Mouse (Mus musculus) E14TG2a.4 (cell line): ENCODE data around the gene Cacna1f.
A peak's percentile ranks its signal among the peaks of the same experiment; 100 is the strongest.

Experiments
- H3K27me3 ChIP-seq: 2 replicates; pipeline ENCODE4 v1.6.1; 2014; ENCODE audit warnings: low read length, control low read depth; ENCODE audit not compliant: insufficient read depth
- H3K36me3 ChIP-seq: 2 replicates; pipeline ENCODE4 v1.6.1; 2014; ENCODE audit warnings: low read length, control low read depth; ENCODE audit not compliant: insufficient read depth
- H3K4me1 ChIP-seq: replicated peaks from 2 replicates; pipeline ENCODE4 v1.6.1; 2014; ENCODE audit warnings: low read depth, low read length, control low read depth
- H3K4me3 ChIP-seq: replicated peaks from 2 replicates; pipeline ENCODE4 v1.5.1; 2014; ENCODE audit warnings: mild to moderate bottlenecking, low read length
- H3K9me3 ChIP-seq: 2 replicates; pipeline ENCODE4 v1.6.1; 2014; ENCODE audit warnings: low read length, control low read depth
- CTCF ChIP-seq: conservative IDR thresholded peaks from 2 replicates; pipeline ENCODE4 v1.5.1; 2014; ENCODE audit warnings: low read length
- NANOG ChIP-seq: IDR thresholded peaks from 2 replicates; pipeline ENCODE4 v1.6.1; 2014; ENCODE audit warnings: borderline replicate concordance, low read length, mixed read lengths
- POU5F1 ChIP-seq: IDR thresholded peaks from 2 replicates; pipeline ENCODE4 v1.6.1; 2014; ENCODE audit warnings: low read length, borderline replicate concordance

Cacna1f gene

DNA sequence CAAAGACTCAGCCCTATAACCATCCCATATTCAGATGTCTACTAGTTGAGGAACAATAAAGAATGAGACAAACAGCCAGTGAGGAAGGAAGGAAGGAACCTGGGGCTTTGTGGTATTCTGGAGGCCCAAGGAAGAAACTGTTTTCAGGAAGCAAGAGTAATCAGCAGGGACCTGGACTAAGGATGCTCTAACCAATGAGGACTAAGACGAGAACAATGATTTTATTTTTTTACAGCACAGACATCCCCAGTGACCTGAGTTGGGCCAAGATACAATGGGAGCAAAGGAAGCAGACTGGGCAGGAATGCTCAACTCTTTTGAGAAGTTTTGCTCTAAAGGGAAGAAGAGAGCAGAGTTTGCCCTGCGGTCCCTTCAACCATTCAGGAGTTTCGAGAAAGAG is 56.1 kb downstream of the Cacna1f start:
- Histone ChIP-seq H3K4me3 (no peak overlapping the region), H3K4me1 (peaks cover 50% of the 10 kb centered on the region), H3K27me3 (no peaks in the 10 kb centered on the region), H3K9me3 (no peaks in the 10 kb centered on the region), H3K36me3 (peaks cover 14% of the 10 kb centered on the region)
- TF ChIP-seq NANOG (no peak), CTCF (no peak)

DNA sequence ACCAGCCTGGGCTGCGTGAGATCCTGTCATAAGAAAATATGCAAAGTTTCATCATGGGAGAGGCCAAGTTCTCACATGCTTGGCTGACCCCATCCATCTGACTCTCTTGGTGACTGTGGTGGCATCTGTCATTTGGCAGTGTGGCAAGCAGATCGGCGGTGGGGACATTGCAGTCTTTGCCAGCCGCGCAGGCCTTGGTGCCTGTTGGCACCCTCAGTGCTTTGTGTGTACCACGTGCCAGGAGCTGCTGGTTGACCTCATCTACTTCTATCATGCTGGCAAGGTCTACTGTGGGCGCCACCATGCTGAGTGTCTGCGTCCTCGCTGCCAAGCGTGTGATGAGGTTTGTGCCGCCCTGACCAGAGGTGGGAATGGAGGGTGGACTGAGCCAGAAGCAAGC is 57.9 kb downstream of the Cacna1f start:
- Histone ChIP-seq H3K4me1 (peaks cover 44% of the 10 kb centered on the region), H3K27me3 (no peaks in the 10 kb centered on the region), H3K36me3 (peaks cover 28% of the 10 kb centered on the region), H3K9me3 (no peaks in the 10 kb centered on the region), H3K4me3 (0 out of 2 replicates have a peak overlapping the region, but pooled peaks have one; percentile 7)
- TF ChIP-seq CTCF (no peak), POU5F1 (no peak), NANOG (no peak)

DNA sequence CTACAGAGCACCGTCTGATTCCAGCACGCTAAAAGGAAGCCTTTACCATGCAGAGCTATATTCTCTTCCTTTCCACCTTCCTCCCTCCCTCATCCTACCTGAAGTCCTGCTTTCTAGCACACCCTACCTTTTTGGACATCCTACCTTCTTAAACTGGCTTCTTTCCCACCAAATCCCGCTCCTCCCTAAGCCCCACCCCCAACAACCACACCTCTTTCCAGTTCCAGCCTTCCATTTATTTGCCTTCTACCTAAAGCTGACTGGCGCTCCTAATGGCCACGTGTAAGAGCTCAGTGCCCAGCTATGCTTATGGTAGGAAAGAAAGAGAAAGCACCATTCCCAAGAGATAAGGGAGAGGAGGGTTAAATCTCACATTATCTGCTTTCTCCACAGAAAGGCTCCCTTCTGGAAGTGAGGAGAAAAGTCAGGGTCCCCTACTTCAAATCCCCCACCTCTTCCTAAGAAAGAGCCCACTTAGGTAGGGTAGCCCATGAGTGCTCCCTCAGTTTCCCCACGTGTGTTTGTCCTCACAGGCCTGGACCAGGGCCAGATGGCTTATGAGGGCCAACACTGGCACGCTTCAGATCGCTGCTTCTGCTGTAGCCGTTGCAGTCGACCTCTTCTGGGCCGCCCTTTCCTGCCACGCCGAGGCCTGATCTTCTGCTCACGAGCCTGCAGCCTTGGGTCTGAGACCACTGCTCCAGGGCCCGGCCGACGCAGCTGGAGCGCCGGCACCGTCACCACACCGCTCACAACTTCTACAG is 59.0 kb downstream of the Cacna1f start:
- Histone ChIP-seq H3K4me3 (0 out of 2 replicates have a peak overlapping the region, but pooled peaks have one; percentile 3), H3K36me3 (peaks cover 28% of the 10 kb centered on the region), H3K4me1 (peaks cover 44% of the 10 kb centered on the region), H3K9me3 (no peaks in the 10 kb centered on the region), H3K27me3 (no peaks in the 10 kb centered on the region)
- no peak for TF ChIP-seq POU5F1
- TF ChIP-seq NANOG, result no peak
- TF ChIP-seq CTCF, result no peak

DNA sequence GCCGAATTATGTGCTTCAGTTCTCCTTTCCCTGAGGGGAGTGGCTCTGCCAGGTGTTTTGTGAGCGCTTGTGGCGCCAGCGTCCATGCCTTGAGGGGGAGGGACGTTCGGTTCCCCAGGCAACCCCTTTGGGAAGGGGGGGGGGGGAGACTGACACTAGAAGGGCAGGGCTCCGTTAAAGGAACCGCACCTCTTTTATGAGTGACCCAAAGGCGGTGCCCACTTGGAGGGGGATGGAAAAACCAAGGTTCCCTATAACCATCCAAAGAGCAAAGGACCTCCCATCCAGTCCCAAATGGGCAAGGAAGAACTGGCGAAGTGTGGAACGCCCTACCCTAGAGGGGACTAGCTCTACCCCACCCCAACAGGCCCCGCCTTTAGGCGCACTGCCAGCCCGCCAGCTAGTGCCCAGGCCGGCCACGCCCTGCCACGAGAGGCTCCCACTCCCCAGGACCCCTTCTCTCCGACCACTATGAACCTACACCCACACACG is 63.6 kb downstream of the Cacna1f start:
- H3K4me3 ChIP-seq, result peak overlapping the region; percentile 86
- H3K9me3 ChIP-seq, result no peaks in the 10 kb centered on the region
- TF ChIP-seq NANOG, result no peak
- no peak for TF ChIP-seq POU5F1
- no peak for TF ChIP-seq CTCF
- H3K4me1 ChIP-seq, result peaks cover 67% of the 10 kb centered on the region
- no peaks in the 10 kb centered on the region for H3K27me3 ChIP-seq
- peaks cover 25% of the 10 kb centered on the region for H3K36me3 ChIP-seq

DNA sequence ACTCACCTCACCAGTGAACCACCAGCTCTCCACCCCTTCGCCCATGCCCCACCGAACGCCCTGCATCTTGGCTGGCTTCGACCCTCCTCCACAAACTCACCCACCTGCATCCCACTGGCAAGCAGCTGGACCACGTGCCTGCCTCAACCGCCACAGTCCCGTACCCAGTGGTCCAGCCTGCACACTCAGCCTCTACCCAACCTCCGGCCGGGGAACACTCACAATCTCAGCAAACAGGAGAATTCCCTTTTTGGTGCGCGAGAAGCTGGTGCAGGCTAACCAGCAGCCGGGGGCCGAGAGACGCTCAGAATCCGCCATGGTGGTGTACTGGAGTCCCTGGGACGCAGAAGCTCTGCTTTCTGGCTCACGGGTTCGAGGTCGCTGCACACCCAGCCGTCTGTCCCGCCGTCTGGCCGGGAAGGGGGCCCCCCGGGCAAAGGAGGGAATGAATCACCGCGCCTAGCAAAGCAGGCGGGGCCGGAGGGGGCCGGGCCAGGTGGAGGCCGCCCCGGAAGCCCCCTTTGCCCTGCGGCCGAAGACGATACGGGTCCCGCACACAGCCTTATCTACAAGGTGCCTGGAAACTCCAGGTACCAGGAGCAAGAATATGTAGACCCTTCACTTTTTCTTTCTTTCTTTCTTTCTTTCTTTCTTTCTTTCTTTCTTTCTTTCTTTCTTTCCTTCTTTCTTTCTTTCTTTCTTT is 64.2 kb downstream of the Cacna1f start, which contains the start of gene Plp2:
TSS of gene Plp2 (minus strand) at position 470 of the 703 bp plus-strand sequence.
- TF ChIP-seq NANOG (no peak), CTCF (no peak), POU5F1 (no peak)
- Histone ChIP-seq H3K36me3 (peaks cover 25% of the 10 kb centered on the region), H3K4me3 (peak within 1 kb of the TSS; percentile 86), H3K27me3 (no peaks in the 10 kb centered on the region), H3K9me3 (no peaks in the 10 kb centered on the region), H3K4me1 (peaks cover 67% of the 10 kb centered on the region)

DNA sequence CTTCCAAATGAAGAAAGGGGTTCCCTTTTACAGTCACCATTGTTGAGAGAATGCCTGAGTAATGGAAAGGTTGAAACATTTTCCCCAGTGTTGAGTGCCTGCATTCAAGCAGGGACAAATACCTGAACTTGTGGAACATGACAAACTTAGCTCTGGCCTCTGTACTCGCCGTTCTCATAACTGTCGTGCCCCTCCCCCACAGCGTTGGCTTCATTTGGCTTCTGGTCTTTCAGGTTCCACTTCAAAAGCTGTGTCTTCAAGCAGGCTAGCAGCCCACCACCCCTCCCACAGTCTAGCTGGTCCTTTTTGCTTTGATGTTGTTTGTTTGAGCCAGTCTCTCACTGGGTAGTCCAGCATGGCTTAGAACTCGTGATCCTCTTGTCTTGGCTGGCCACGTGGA is 65.9 kb downstream of the Cacna1f start:
- Histone ChIP-seq H3K4me3 (no peak overlapping the region), H3K27me3 (no peaks in the 10 kb centered on the region), H3K4me1 (peaks cover 51% of the 10 kb centered on the region), H3K36me3 (peaks cover 14% of the 10 kb centered on the region), H3K9me3 (no peaks in the 10 kb centered on the region)
- no peak for TF ChIP-seq NANOG
- no peak for TF ChIP-seq CTCF
- no peak for TF ChIP-seq POU5F1

DNA sequence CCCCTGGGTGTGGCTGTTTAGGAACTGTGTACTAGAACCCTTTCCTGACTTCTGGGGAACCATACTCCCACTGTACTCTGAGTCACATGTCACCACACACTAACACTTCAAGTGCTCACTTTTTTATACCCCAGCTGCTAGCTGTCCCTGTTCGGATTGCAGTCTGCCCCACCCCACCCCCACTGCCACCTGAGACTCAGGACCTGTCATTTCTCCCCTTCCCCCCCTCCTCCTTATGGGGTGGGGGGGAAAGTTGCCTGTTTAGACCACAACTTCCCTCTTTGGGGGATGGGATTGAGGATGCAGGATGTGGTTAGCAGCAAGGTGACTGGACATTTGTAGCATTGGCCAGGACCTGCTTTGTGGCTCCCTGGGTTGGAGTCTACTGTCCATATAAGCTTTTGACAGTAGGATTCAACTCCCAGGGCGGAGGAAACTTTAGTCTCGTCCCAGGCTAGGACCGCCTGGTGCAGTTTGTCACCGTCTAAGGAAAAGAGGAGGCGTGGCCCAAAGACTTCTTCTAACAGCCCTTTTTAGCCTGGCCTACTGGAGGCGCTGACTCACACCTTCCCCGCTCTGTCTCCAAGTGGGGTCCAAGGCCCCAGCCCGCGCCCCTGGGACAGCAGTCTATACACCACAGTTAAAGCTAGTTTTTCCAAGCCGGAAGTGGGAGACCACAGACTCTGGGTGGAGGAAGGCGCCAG is 66.8 kb downstream of the Cacna1f start:
- H3K4me3 ChIP-seq, result peak overlapping the region; percentile 75
- no peaks in the 10 kb centered on the region for H3K27me3 ChIP-seq
- H3K4me1 ChIP-seq, result peaks cover 46% of the 10 kb centered on the region
- no peaks in the 10 kb centered on the region for H3K9me3 ChIP-seq
- no peak for TF ChIP-seq CTCF
- TF ChIP-seq POU5F1, result no peak
- TF ChIP-seq NANOG, result no peak
- peaks cover 8% of the 10 kb centered on the region for H3K36me3 ChIP-seq

DNA sequence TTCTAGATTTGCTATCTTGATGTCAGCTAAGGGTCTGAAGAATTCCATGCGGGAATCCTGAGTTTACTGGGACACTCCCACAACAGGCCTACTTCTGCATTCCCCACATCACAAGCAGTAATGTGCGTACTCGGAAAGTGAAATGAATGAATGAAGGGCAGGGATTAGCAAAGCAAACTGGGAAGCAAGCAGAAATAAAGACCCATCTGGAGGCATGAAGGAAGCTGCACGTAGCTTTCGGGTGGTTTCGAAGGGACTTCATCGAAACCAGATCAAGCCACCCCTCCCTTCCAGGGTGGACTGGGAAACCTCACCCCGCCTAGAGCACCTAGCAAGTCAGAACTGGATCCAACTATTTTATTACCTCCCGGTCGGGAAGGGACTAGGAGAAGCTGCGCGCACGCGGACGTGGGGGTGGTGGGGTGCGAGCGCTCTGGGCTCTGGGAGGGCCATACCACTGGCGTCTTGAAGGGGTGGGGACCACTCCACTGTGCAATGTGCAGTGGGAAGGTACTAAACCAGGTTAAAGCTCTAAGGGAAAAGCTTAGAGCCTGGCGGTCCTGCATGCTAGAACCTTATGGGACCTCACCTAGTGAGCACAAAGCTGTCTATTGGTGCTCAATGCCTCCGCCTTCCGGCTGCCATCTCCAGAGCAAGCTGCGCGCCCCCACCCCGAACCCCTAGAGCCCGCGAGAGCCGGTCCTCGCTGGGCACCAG is 67.6 kb downstream of the Cacna1f start:
- TF ChIP-seq NANOG (no peak), CTCF (no peak), POU5F1 (no peak)
- Histone ChIP-seq H3K27me3 (no peaks in the 10 kb centered on the region), H3K4me1 (peaks cover 42% of the 10 kb centered on the region), H3K36me3 (peaks cover 1% of the 10 kb centered on the region), H3K4me3 (peak overlapping the region; percentile 75), H3K9me3 (no peaks in the 10 kb centered on the region)
